Mouse (Mus musculus) intestine, embryonic 16.5 days (tissue): ENCODE measurements around the gene Gm49337. TPM values are rescaled to one million over a fixed set of nuclear protein-coding genes. Genes with fewer than 3 reads are reported as not detected.
"Not testable (repeated sequence)": the region's sequence is repeated elsewhere in the genome, so short reads cannot be mapped to it uniquely, and the experiment has no call there.

Source experiments
- ATAC-seq: fragments of 200-750 bp; cut with Nextera tagmentation; 2 replicates; pipeline ENCODE4 v1.8.0; 2017; ENCODE audit warnings: moderate TSS enrichment, moderate library complexity
- H3K27ac ChIP-seq: fragments of 300-500 bp; sonication (generic); 2 replicates; pipeline ENCODE4 v1.5.1; 2014; ENCODE audit warnings: mild to moderate bottlenecking, low read length
- H3K27me3 ChIP-seq: fragments of 300-500 bp; sonication (generic); replicated peaks from 2 replicates; pipeline ENCODE4 v1.6.1; 2014; ENCODE audit warnings: low read length, control low read depth, mixed read lengths; ENCODE audit not compliant: control insufficient read depth, insufficient read depth
- H3K36me3 ChIP-seq: fragments of 300-500 bp; sonication (generic); 2 replicates; pipeline ENCODE4 v1.6.1; 2014; ENCODE audit warnings: low read length, control low read depth; ENCODE audit not compliant: control insufficient read depth, insufficient read depth
- H3K4me1 ChIP-seq: fragments of 300-500 bp; sonication (generic); 2 replicates; pipeline ENCODE4 v1.6.1; 2014; ENCODE audit warnings: low read length, control low read depth, mixed read lengths; ENCODE audit not compliant: control insufficient read depth, insufficient read depth
- H3K4me2 ChIP-seq: fragments of 300-500 bp; sonication (generic); 2 replicates; pipeline ENCODE4 v1.6.1; 2014; ENCODE audit warnings: low read depth, low read length, control low read depth
- H3K4me3 ChIP-seq: fragments of 300-500 bp; sonication (generic); 2 replicates; pipeline ENCODE4 v1.5.1; 2014; ENCODE audit warnings: mild to moderate bottlenecking, low read length
- H3K9ac ChIP-seq: fragments of 300-500 bp; sonication (generic); 2 replicates; pipeline ENCODE4 v1.6.1; 2014; ENCODE audit warnings: low read depth, low read length
- H3K9me3 ChIP-seq: fragments of 300-500 bp; sonication (generic); 2 replicates; pipeline ENCODE4 v1.6.1; 2016; ENCODE audit warnings: low read length, control low read depth; ENCODE audit not compliant: control insufficient read depth
- WGBS: fragments of 180-500 bp; shearing (Covaris S2); extraction: QIAGEN DNeasy Blood & Tissue Kit; methylation state at CpG from one replicate; pipeline ENCODE4 v1.1.7; 2014; 5-methylcytosine and 5-hydroxymethylcytosine counted together
- polyA plus RNA-seq: library from polyadenylated mRNA; unstranded; fragments of >200 nt; fragmentation: Nextera tagmentation; extraction: Ambion mirVana; gene quantifications from 2 replicates; pipeline ENCODE4 v1.2.1, GENCODE M21; 2015

Gm49337 gene
- polyA plus RNA-seq, 1 experiment from 2014 or later: not detected

- WGBS: 45% methylated on average over 4 of the region's 4 CpGs
- no peak for ATAC-seq
- Histone ChIP-seq H3K27ac (no peak overlapping the region), H3K27me3 (no peaks in the 10 kb centered on the region), H3K4me2 (no peak overlapping the region), H3K36me3 (no peaks in the 10 kb centered on the region), H3K4me1 (0 out of 2 replicates have a peak, but pooled peaks cover 5% of the 10 kb centered on the region), H3K9me3 (no peaks in the 10 kb centered on the region), H3K9ac (no peak overlapping the region), H3K4me3 (no peak overlapping the region)
Measured at GRCm38 (mm10) chr4:116192286-116192835, 19.2 kb downstream of the Gm49337 start.

GRCm38 (mm10) chr4:116193583-116194383, 20.6 kb downstream of the Gm49337 start:
- 57% methylated on average over 9 of the region's 9 CpGs for WGBS
- no peak overlapping the region for H3K4me3 ChIP-seq
- no peak overlapping the region for H3K27ac ChIP-seq
- 0 out of 2 replicates have a peak, but pooled peaks cover 5% of the 10 kb centered on the region for H3K4me1 ChIP-seq
- no peaks in the 10 kb centered on the region for H3K36me3 ChIP-seq
- no peak overlapping the region for H3K4me2 ChIP-seq
- no peaks in the 10 kb centered on the region for H3K27me3 ChIP-seq
- ATAC-seq: peak; percentile 68
- H3K9ac ChIP-seq: no peak overlapping the region
- no peaks in the 10 kb centered on the region for H3K9me3 ChIP-seq

GRCm38 (mm10) chr4:116198422-116198821, 25.2 kb downstream of the Gm49337 start:
- no peaks in the 10 kb centered on the region for H3K27me3 ChIP-seq
- H3K4me3 ChIP-seq: no peak overlapping the region
- H3K9ac ChIP-seq: no peak overlapping the region
- 80% methylated on average over 2 of the region's 2 CpGs for WGBS
- no peak overlapping the region for H3K27ac ChIP-seq
- H3K36me3 ChIP-seq: no peaks in the 10 kb centered on the region
- no peak for ATAC-seq
- no peak overlapping the region for H3K4me2 ChIP-seq
- H3K4me1 ChIP-seq: no peaks in the 10 kb centered on the region
- H3K9me3 ChIP-seq: no peaks in the 10 kb centered on the region

GRCm38 (mm10) chr4:116204422-116204821, 31.2 kb downstream of the Gm49337 start:
- 65% methylated on average over 3 of the region's 3 CpGs for WGBS

GRCm38 (mm10) chr4:116206531-116206930, 33.3 kb downstream of the Gm49337 start:
- no peaks in the 10 kb centered on the region for H3K27me3 ChIP-seq
- no peaks in the 10 kb centered on the region for H3K9me3 ChIP-seq
- WGBS: 66% methylated on average over 4 of the region's 4 CpGs
- ATAC-seq: peak; percentile 63
- no peak overlapping the region for H3K27ac ChIP-seq
- no peaks in the 10 kb centered on the region for H3K36me3 ChIP-seq
- H3K4me1 ChIP-seq: no peaks in the 10 kb centered on the region
- H3K4me3 ChIP-seq: no peak overlapping the region
- H3K4me2 ChIP-seq: no peak overlapping the region
- no peak overlapping the region for H3K9ac ChIP-seq

More at GRCm38 (mm10) chr4:116204422-116204821, 31.2 kb downstream of the Gm49337 start:
- Histone ChIP-seq H3K4me2 (no peak overlapping the region), H3K4me1 (no peaks in the 10 kb centered on the region), H3K27ac (no peak overlapping the region), H3K9me3 (no peaks in the 10 kb centered on the region), H3K27me3 (no peaks in the 10 kb centered on the region), H3K36me3 (no peaks in the 10 kb centered on the region), H3K4me3 (no peak overlapping the region), H3K9ac (no peak overlapping the region)
- no peak for ATAC-seq

GRCm38 (mm10) chr4:116208891-116209290, 35.7 kb downstream of the Gm49337 start:
- no peak overlapping the region for H3K4me3 ChIP-seq
- H3K9me3 ChIP-seq: no peaks in the 10 kb centered on the region
- no peaks in the 10 kb centered on the region for H3K36me3 ChIP-seq
- H3K27me3 ChIP-seq: no peaks in the 10 kb centered on the region
- ATAC-seq: no peak
- no peak overlapping the region for H3K27ac ChIP-seq
- H3K4me2 ChIP-seq: no peak overlapping the region
- H3K9ac ChIP-seq: no peak overlapping the region
- H3K4me1 ChIP-seq: no peaks in the 10 kb centered on the region
- 88% methylated on average over 1 of the region's 1 CpGs for WGBS

GRCm38 (mm10) chr4:116215895-116216605, 42.9 kb downstream of the Gm49337 start:
- H3K4me2 ChIP-seq: no peak overlapping the region
- no peak for ATAC-seq
- no peaks in the 10 kb centered on the region for H3K27me3 ChIP-seq
- no peak overlapping the region for H3K4me3 ChIP-seq
- no peak overlapping the region for H3K27ac ChIP-seq
- H3K9ac ChIP-seq: no peak overlapping the region
- WGBS: 87% methylated on average over 2 of the region's 2 CpGs
- no peaks in the 10 kb centered on the region for H3K36me3 ChIP-seq
- no peaks in the 10 kb centered on the region for H3K9me3 ChIP-seq
- 0 out of 2 replicates have a peak, but pooled peaks cover 3% of the 10 kb centered on the region for H3K4me1 ChIP-seq

- no peak overlapping the region for H3K27ac ChIP-seq
- H3K27me3 ChIP-seq: no peaks in the 10 kb centered on the region
- WGBS: 34% methylated on average over 2 of the region's 2 CpGs
- no peak overlapping the region for H3K4me2 ChIP-seq
- H3K36me3 ChIP-seq: no peaks in the 10 kb centered on the region
- no peak overlapping the region for H3K4me3 ChIP-seq
- H3K9me3 ChIP-seq: no peaks in the 10 kb centered on the region
- H3K9ac ChIP-seq: no peak overlapping the region
- ATAC-seq: no peak
- H3K4me1 ChIP-seq: 0 out of 2 replicates have a peak, but pooled peaks cover 3% of the 10 kb centered on the region
Measured at GRCm38 (mm10) chr4:116217046-116217445, 43.9 kb downstream of the Gm49337 start.

- not testable (repeated sequence) for H3K27ac ChIP-seq, H3K4me2 ChIP-seq, ATAC-seq, H3K4me1 ChIP-seq, H3K9ac ChIP-seq, H3K27me3 ChIP-seq, H3K4me3 ChIP-seq, H3K36me3 ChIP-seq, H3K9me3 ChIP-seq
- 94% methylated on average over 1 of the region's 1 CpGs for WGBS
Measured at GRCm38 (mm10) chr4:116217661-116218060, 44.5 kb downstream of the Gm49337 start.
